Mouse (Mus musculus): ENCODE data around the gene Ctdspl. TPM values are rescaled to one million over a fixed set of nuclear protein-coding genes. Genes with fewer than 3 reads are reported as not detected.

Ctdspl gene
- polyA plus RNA-seq, 1 experiment = 4.9 TPM

DNA sequence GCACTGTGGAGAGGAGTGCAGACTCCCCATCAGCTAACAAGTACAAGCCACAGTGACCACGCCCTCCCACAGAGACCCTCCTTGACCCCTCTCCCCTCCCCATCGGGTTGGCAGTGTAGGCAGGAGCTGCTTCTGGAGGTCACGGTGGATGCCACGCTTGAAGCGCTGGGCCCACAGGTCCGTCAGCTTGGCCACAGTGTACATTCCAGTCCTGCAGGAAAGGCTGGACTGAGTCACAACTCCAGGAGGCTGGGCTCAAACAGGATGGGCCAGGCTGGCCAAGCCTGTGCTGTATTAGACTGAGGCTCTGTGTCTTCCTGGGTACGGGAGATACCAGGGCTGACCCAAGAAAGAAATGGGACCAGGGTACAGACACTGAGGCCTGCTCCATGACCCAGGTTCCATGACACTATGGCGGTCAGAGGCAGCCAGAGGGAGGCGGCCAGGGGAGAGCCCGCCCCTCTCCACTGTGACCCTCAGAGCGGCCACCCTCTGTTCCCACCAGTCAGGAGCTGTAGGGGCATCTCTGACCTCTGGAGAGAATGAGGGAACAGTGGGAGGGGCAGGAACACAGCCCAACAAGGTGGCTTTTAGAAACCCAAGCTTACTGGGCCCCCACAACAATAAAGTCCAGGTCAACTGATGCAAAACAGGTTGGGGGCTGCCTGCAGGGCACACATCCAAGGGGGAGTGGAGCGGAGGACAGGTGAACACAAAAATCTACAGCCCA, 165.5 kb downstream of the Ctdspl start:
- H3K4me3 ChIP-seq = peak overlapping the region; percentile 47
- H3K36me3 ChIP-seq (ENCODE audit: control insufficient read depth, insufficient read depth) = no peaks in the 10 kb centered on the region
- no peak for TF ChIP-seq CEBPB (IDR thresholded peaks at IDR 0.05; ENCODE audit: insufficient read depth, poor library complexity, severe bottlenecking)
- no peak for TF ChIP-seq REST (IDR thresholded peaks at IDR 0.05; ENCODE audit: insufficient read depth, insufficient read length)
- TF ChIP-seq E2F4 (IDR thresholded peaks at IDR 0.05; ENCODE audit: insufficient read depth) = no peak
- no peak for TF ChIP-seq MYOD1 (IDR thresholded peaks at IDR 0.05; ENCODE audit: control insufficient read depth in 1 of 3, insufficient read length in 2 of 3, low read depth in 2 of 3)
- TF ChIP-seq SRF (IDR thresholded peaks at IDR 0.05; ENCODE audit: control insufficient read depth, insufficient read length, low read depth) = no peak
- TF ChIP-seq USF1 (IDR thresholded peaks at IDR 0.05; ENCODE audit: low read depth) = no peak
- TF ChIP-seq POLR2AphosphoS2 (IDR thresholded peaks at IDR 0.05; ENCODE audit: insufficient read length, low read depth) = no peak
- no peak for TF ChIP-seq TCF3 (IDR thresholded peaks at IDR 0.05; ENCODE audit: insufficient read length, low read depth)
- TF ChIP-seq MYOG (IDR thresholded peaks at IDR 0.05; ENCODE audit: control insufficient read depth in 1 of 3, insufficient read depth in 1 of 3, insufficient read length in 2 of 3, low read depth in 2 of 3) = no peak
- TF ChIP-seq TCF12 (IDR thresholded peaks at IDR 0.05; ENCODE audit: insufficient read depth, poor library complexity, severe bottlenecking) = no peak
- TF ChIP-seq POLR2A (IDR thresholded peaks at IDR 0.05; ENCODE audit: insufficient read length, low read depth) = no peak
- no peak for TF ChIP-seq MAX (IDR thresholded peaks at IDR 0.05; ENCODE audit: low read depth)
- H3K27me3 ChIP-seq (ENCODE audit: control insufficient read depth, insufficient read depth, insufficient read length) = no peaks in the 10 kb centered on the region
- no peak overlapping the region for H3ac ChIP-seq (ENCODE audit: control insufficient read depth, insufficient read length)
- peak overlapping the region; percentile 84 for H3K4me2 ChIP-seq (ENCODE audit: low read depth)
- H3K79me2 ChIP-seq (ENCODE audit: control insufficient read depth, insufficient read depth) = no peaks in the 10 kb centered on the region

DNA sequence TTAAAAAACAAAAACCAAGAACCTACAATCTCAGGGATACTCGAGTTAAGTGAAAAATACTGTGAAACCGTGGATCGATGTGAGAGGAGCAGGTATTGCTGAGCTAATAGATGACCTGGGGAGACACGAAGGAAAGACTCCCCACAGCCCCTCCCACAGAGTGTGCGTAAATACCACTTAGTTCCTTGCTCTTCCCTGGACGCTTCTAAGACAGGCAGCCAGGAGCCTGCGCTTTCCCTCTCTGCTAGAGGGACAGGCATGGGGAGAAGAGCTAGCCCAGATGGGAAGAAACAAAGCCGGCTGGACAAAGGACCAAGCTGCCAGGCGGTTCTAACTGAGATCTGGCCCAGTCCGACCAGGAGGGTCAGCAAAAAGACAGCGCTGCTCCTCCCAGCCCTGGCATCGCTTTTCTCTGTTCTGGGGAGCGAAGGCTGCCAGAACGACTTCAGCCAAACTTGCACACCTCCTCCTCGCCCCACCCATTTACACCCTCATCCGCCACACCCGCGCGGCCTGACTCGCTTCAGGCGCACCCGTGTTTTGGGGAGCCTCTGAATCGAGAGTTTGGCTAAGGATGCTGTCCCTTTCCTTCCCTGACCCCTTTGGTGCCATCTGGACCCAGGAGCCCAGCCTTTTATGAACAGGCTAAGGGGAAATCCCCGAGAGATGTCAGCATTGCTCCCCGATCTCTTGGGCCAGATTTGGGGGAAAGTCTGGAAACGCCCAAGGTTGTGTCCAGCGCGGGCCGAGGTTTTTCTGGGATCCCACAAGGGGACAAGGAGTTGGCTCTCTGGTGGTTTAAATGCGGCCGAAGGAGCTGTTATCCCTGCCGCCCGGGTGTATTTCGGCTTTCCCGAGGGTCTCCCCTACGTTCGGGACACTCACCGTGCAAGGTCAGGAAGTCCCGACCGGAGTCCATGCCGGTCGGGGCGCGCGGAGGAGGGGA, 166.5 kb downstream of the Ctdspl start:
- Histone ChIP-seq H3K4me2 (ENCODE audit: low read depth) (peak overlapping the region; percentile 84), H3K4me3 (peak overlapping the region; percentile 47), H3ac (ENCODE audit: control insufficient read depth, insufficient read length) (peak overlapping the region; percentile 67), H3K27me3 (ENCODE audit: control insufficient read depth, insufficient read depth, insufficient read length) (no peaks in the 10 kb centered on the region), H3K79me2 (ENCODE audit: control insufficient read depth, insufficient read depth) (no peaks in the 10 kb centered on the region), H3K36me3 (ENCODE audit: control insufficient read depth, insufficient read depth) (no peaks in the 10 kb centered on the region)
- TF ChIP-seq REST (IDR thresholded peaks at IDR 0.05; ENCODE audit: insufficient read depth, insufficient read length) (no peak), POLR2A (IDR thresholded peaks at IDR 0.05; ENCODE audit: insufficient read length, low read depth) (peak; percentile 38)

Other genes with a start within 250 kb of the Ctdspl start
- gene Vill, start 126.3 kb downstream of the Ctdspl start, polyA plus RNA-seq (2012; fragmentation: generic; extraction: Trizol) = 1.4 TPM
- 9.9 TPM for gene Plcd1, start 167.0 kb downstream of the Ctdspl start, polyA plus RNA-seq (2012; fragmentation: generic; extraction: Trizol)
- gene Dlec1, start 176.0 kb downstream of the Ctdspl start, polyA plus RNA-seq (2012; fragmentation: generic; extraction: Trizol) = 0.07 TPM
- 1.7 TPM for gene Acaa1b, start 230.6 kb downstream of the Ctdspl start, polyA plus RNA-seq (2012; fragmentation: generic; extraction: Trizol)
- gene Gm47289, start 232.7 kb downstream of the Ctdspl start, polyA plus RNA-seq (2012; fragmentation: generic; extraction: Trizol) = not detected

All from myocyte (in vitro differentiated cells).